ENCODE assay signal across 8 mouse cellular contexts in the genomic region with DNA sequence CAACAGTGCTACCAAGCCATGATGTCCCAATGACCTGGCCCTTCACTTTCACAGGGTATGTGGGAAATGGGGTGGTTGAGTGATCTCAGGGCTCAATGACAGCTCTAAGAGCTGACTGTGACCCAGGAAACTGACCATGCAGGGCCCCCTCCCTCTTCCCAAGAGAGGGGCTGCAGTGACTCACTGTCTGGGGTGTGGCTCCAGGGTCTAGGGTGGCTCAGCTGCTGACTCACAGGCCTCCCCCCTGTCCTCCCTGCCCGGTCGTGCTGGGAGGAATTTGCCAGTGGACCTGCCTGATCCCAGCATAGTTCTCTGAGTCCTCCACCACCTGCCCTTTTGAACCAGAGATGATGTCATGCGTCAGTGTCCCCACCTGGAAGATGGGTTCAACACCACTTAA. TPM values are rescaled to one million over a fixed set of nuclear protein-coding genes. Genes with fewer than 3 reads are reported as not detected.
DNase-seq lines count a peak whose midpoint lies in the region; ATAC-seq and TF ChIP-seq lines count a peak whose summit lies in the region.

No protein-coding gene starts in this region.

- peak overlapping the region; percentile 72 for H3K4me2 ChIP-seq in liver, embryonic 11.5 days
- peak overlapping the region; percentile 61 for H3K4me2 ChIP-seq in stomach, postnatal 0 days (replicated peaks; ENCODE audit: low read depth)

- H3K4me3 ChIP-seq in liver, embryonic 11.5 days (ENCODE audit: low read depth, low read length): no peak overlapping the region
- no peak overlapping the region for H3K4me3 ChIP-seq in stomach, postnatal 0 days (ENCODE audit: low read depth, low read length)

- WGBS in liver, embryonic 11.5 days: 39% methylated on average over 3 of the region's 3 CpGs
- WGBS in stomach, postnatal 0 days: 25% methylated on average over 3 of the region's 3 CpGs

- no peak for TF ChIP-seq EP300 in stomach, postnatal 0 days (optimal IDR thresholded peaks at IDR 0.05)

- H3K27me3 ChIP-seq in liver, embryonic 11.5 days (replicated peaks; ENCODE audit: control insufficient read depth, insufficient read depth, low read length): no peaks in the 10 kb centered on the region
- H3K27me3 ChIP-seq in stomach, postnatal 0 days (ENCODE audit: control insufficient read depth, insufficient read depth, low read length): no peaks in the 10 kb centered on the region

- H3K9ac ChIP-seq in liver, embryonic 11.5 days (ENCODE audit: low read depth, low read length): peak overlapping the region; percentile 65; the same call in 1 of the 2 replicates
- H3K9ac ChIP-seq in stomach, postnatal 0 days (ENCODE audit: low read length): peak overlapping the region; percentile 31; the same call in 1 of the 2 replicates

- no peaks in the 10 kb centered on the region for H3K9me3 ChIP-seq in liver, embryonic 11.5 days (ENCODE audit: control insufficient read depth, low read length)
- no peaks in the 10 kb centered on the region for H3K9me3 ChIP-seq in stomach, postnatal 0 days (ENCODE audit: control insufficient read depth, low read length)

- H3K4me1 ChIP-seq in liver, embryonic 11.5 days (replicated peaks; ENCODE audit: control insufficient read depth, insufficient read depth, low read length): peaks cover 53% of the 10 kb centered on the region
- peaks cover 44% of the 10 kb centered on the region for H3K4me1 ChIP-seq in stomach, postnatal 0 days (replicated peaks; ENCODE audit: control insufficient read depth, insufficient read depth)

- peak overlapping the region; percentile 91; the same call in 1 of the 2 replicates for H3K27ac ChIP-seq in liver, embryonic 11.5 days (ENCODE audit: low read depth, low read length)
- H3K27ac ChIP-seq in stomach, postnatal 0 days (replicated peaks): peak overlapping the region; percentile 100

- peak; percentile 45 for DNase-seq in ovary, adult 18-20 months (ENCODE audit: low spot score)
- DNase-seq in ovary, postnatal 36 days (ENCODE audit: low spot score): no peak
- DNase-seq in heart, adult 18-20 months: peak; percentile 60 to 80
- DNase-seq in liver, embryonic 11.5 days (ENCODE audit: low spot score): no peak
- peak; percentile 71 for DNase-seq in stomach, postnatal 0 days (ENCODE audit: low spot score)
- DNase-seq in ovary, postnatal 10 days (ENCODE audit: low spot score): no peak
- DNase-seq in right cerebral cortex, adult 2 months (ENCODE audit: low spot score in 2 of 2): no peak
- no peak for DNase-seq in cerebellum, adult 11 months

- no peak for TF ChIP-seq CTCF in stomach, postnatal 0 days (IDR thresholded peaks at IDR 0.05; ENCODE audit: low read depth)

- ATAC-seq in liver, embryonic 11.5 days (replicated peaks; ENCODE audit: low FRiP score): no peak
- 0 out of 2 replicates have a peak, but pooled peaks have one; percentile 8 for ATAC-seq in stomach, postnatal 0 days (ENCODE audit: low FRiP score, low TSS enrichment)

- peaks cover 6% of the 10 kb centered on the region for H3K36me3 ChIP-seq in liver, embryonic 11.5 days (ENCODE audit: control insufficient read depth, insufficient read depth, low read length)
- H3K36me3 ChIP-seq in stomach, postnatal 0 days (ENCODE audit: control insufficient read depth, insufficient read depth, low read length): peaks cover 5% of the 10 kb centered on the region

RNA-seq across cellular contexts. Expression of gene Tmbim1, which starts 8.2 kb away (rescaled TPM):
- total RNA-seq in heart, adult 18-20 months (2021): 10 to 100 TPM; 40.2 to 46.3 TPM
- 21.7 and 22.9 TPM in 2 replicates for polyA plus RNA-seq in liver, embryonic 11.5 days (2014; fragmentation: Nextera tagmentation; extraction: Ambion mirVana)
- polyA plus RNA-seq in stomach, postnatal 0 days (2015; fragmentation: Nextera tagmentation; extraction: Ambion mirVana): 109 and 118 TPM in 2 replicates

RNA-seq across cellular contexts. Expression of gene Pnkd, which starts 12.5 kb away (rescaled TPM):
- 100 to 1,000 TPM; 138 to 151 TPM for total RNA-seq in heart, adult 18-20 months (2021)
- 79.7 and 84.3 TPM in 2 replicates for polyA plus RNA-seq in liver, embryonic 11.5 days (2014; fragmentation: Nextera tagmentation; extraction: Ambion mirVana)
- 84.8 and 88.2 TPM in 2 replicates for polyA plus RNA-seq in stomach, postnatal 0 days (2015; fragmentation: Nextera tagmentation; extraction: Ambion mirVana)

RNA-seq across cellular contexts. Expression of gene Aamp, which starts 12.7 kb away (rescaled TPM):
- total RNA-seq in heart, adult 18-20 months (2021): 100 to 1,000 TPM in 1 of 2 experiments, 10 to 100 TPM in 1; 99.8 to 102 TPM
- 190 and 193 TPM in 2 replicates for polyA plus RNA-seq in liver, embryonic 11.5 days (2014; fragmentation: Nextera tagmentation; extraction: Ambion mirVana)
- polyA plus RNA-seq in stomach, postnatal 0 days (2015; fragmentation: Nextera tagmentation; extraction: Ambion mirVana): 154 and 157 TPM in 2 replicates

RNA-seq across cellular contexts. Expression of gene Gpbar1, which starts 18.9 kb away (rescaled TPM):
- total RNA-seq in heart, adult 18-20 months (2021): not detected
- 2.8 and 3.2 TPM in 2 replicates for polyA plus RNA-seq in liver, embryonic 11.5 days (2014; fragmentation: Nextera tagmentation; extraction: Ambion mirVana)
- 0.51 and 0.63 TPM in 2 replicates for polyA plus RNA-seq in stomach, postnatal 0 days (2015; fragmentation: Nextera tagmentation; extraction: Ambion mirVana)

Comparison
In these comparisons a context has a peak if more than half of its experiments do, and no peak if none do; other contexts are left out.
1. DNase-seq: peak in ovary, adult 18-20 months (single experiment), heart, adult 18-20 months (2 of 2) and stomach, postnatal 0 days (single experiment); none in ovary, postnatal 36 days (single experiment), liver, embryonic 11.5 days (single experiment), ovary, postnatal 10 days (single experiment), right cerebral cortex, adult 2 months (0 of 2) and cerebellum, adult 11 months (single experiment).